Mouse (Mus musculus): ENCODE results near the gene Hoxb1. TPM values are rescaled to one million over a fixed set of nuclear protein-coding genes. Genes with fewer than 3 reads are reported as not detected.
A peak's percentile ranks its signal among the peaks of the same experiment; 100 is the strongest.

The Hoxb1 gene
- polyA plus RNA-seq, 1 experiment from 2014 or later: not detected

GRCm38 (mm10) chr11:96371726-96372125, 6.2 kb downstream of the Hoxb1 start:
- H3K9me3 ChIP-seq (replicated peaks): no peaks in the 10 kb centered on the region
- H3K4me3 ChIP-seq (replicated peaks): no peak overlapping the region
- WGBS: 16% methylated on average over 3 of the region's 3 CpGs
- no peak overlapping the region for H3K9ac ChIP-seq
- no peak overlapping the region for H3K27ac ChIP-seq (replicated peaks)
- no peak overlapping the region for H3K4me2 ChIP-seq (replicated peaks)
- ATAC-seq (ENCODE audit: insufficient number of reproducible peaks, low FRiP score, low TSS enrichment, low read depth): no peak
- peaks cover 96% of the 10 kb centered on the region for H3K27me3 ChIP-seq
- peaks cover 2% of the 10 kb centered on the region; the same call in 1 of the 2 replicates for H3K4me1 ChIP-seq
- no peaks in the 10 kb centered on the region for H3K36me3 ChIP-seq

DNA sequence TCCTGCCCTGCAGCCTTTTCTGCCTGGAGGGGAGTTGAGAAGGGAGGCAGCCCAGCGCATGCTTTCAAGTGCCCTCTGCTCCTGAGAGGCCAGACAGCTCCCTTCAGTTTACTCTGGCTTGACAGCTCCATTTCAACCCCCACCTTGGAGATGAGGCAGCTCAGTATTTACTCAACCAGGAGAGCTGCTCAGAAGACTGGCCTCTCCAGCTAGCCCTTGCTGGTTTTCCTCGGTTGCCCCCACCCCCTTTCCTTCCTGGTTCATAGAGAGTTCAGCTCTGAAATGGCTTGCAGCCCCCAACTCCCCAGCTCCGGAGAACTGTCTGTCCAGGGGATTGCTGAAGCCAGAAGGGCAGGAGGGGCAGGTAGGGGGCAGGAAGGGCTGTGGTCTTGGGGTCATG, 7.0 kb downstream of the Hoxb1 start:
- no peaks in the 10 kb centered on the region for H3K9me3 ChIP-seq (replicated peaks)
- H3K4me3 ChIP-seq (replicated peaks): no peak overlapping the region
- H3K4me1 ChIP-seq: no peaks in the 10 kb centered on the region
- no peaks in the 10 kb centered on the region for H3K36me3 ChIP-seq
- H3K27ac ChIP-seq (replicated peaks): no peak overlapping the region
- 9% methylated on average over 3 of the region's 3 CpGs for WGBS
- no peak overlapping the region for H3K9ac ChIP-seq
- no peak overlapping the region for H3K4me2 ChIP-seq (replicated peaks)
- no peak for ATAC-seq (ENCODE audit: insufficient number of reproducible peaks, low FRiP score, low TSS enrichment, low read depth)
- peaks cover 92% of the 10 kb centered on the region for H3K27me3 ChIP-seq

- 12% methylated on average over 7 of the region's 7 CpGs for WGBS
- no peak for ATAC-seq (ENCODE audit: insufficient number of reproducible peaks, low FRiP score, low TSS enrichment, low read depth)
- no peak overlapping the region for H3K9ac ChIP-seq
These were observed 9.3 kb downstream of the Hoxb1 start for GRCm38 (mm10) chr11:96374810-96375209.

GRCm38 (mm10) chr11:96383381-96383780, 17.8 kb downstream of the Hoxb1 start:
- WGBS: 36% methylated on average over 5 of the region's 5 CpGs
- Histone ChIP-seq H3K9ac (no peak overlapping the region), H3K27ac (replicated peaks) (no peak overlapping the region), H3K4me3 (replicated peaks) (no peak overlapping the region), H3K27me3 (peaks cover 20% of the 10 kb centered on the region), H3K4me1 (0 out of 2 replicates have a peak, but pooled peaks cover 3% of the 10 kb centered on the region), H3K4me2 (replicated peaks) (no peak overlapping the region), H3K36me3 (no peaks in the 10 kb centered on the region), H3K9me3 (replicated peaks) (no peaks in the 10 kb centered on the region)
- ATAC-seq (ENCODE audit: insufficient number of reproducible peaks, low FRiP score, low TSS enrichment, low read depth): no peak

More at GRCm38 (mm10) chr11:96374810-96375209, 9.3 kb downstream of the Hoxb1 start:
- Histone ChIP-seq H3K27me3 (peaks cover 78% of the 10 kb centered on the region), H3K36me3 (no peaks in the 10 kb centered on the region), H3K4me3 (replicated peaks) (no peak overlapping the region), H3K9me3 (replicated peaks) (no peaks in the 10 kb centered on the region), H3K4me1 (no peaks in the 10 kb centered on the region), H3K4me2 (replicated peaks) (no peak overlapping the region), H3K27ac (replicated peaks) (no peak overlapping the region)

GRCm38 (mm10) chr11:96387635-96388034, 22.1 kb downstream of the Hoxb1 start:
- H3K4me2 ChIP-seq (replicated peaks): no peak overlapping the region
- H3K9me3 ChIP-seq (replicated peaks): no peaks in the 10 kb centered on the region
- H3K36me3 ChIP-seq: no peaks in the 10 kb centered on the region
- H3K9ac ChIP-seq: no peak overlapping the region
- H3K4me3 ChIP-seq (replicated peaks): no peak overlapping the region
- WGBS: 70% methylated on average over 2 of the region's 2 CpGs
- H3K27me3 ChIP-seq: no peaks in the 10 kb centered on the region
- H3K27ac ChIP-seq (replicated peaks): no peak overlapping the region
- H3K4me1 ChIP-seq: 0 out of 2 replicates have a peak, but pooled peaks cover 6% of the 10 kb centered on the region
- no peak for ATAC-seq (ENCODE audit: insufficient number of reproducible peaks, low FRiP score, low TSS enrichment, low read depth)

- peaks cover 11% of the 10 kb centered on the region for H3K27me3 ChIP-seq
- ATAC-seq (ENCODE audit: insufficient number of reproducible peaks, low FRiP score, low TSS enrichment, low read depth): no peak
These were observed 31.4 kb downstream of the Hoxb1 start for GRCm38 (mm10) chr11:96396772-96397626.

DNA sequence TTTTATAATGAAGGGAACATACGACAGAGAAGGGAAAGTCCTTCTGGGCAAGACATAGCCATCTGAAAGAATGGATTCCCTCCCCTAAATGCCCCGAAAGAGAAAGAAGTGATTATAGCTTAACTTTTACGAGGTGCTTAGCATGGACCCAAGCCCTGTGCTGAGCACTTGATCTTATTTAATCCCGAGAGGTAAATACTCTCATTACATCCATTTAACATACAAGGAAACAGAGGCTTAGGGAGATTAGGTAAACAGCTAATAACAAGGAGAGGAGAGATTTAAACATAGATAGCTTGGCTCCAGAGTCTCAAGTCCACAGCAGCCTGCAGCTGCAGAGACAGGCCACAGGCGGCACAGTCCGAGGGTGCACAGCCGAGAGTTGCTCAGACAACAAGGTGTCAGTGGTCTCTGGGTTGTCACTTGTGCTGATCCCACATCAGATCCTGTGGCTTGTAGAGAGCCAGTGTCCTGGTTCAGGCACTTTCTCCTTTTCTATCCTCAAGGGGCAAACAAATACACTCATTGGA, 32.3 kb downstream of the Hoxb1 start:
- H3K9ac ChIP-seq: no peak overlapping the region
- 30% methylated on average over 7 of the region's 7 CpGs for WGBS
- no peak overlapping the region for H3K4me3 ChIP-seq (replicated peaks)
- H3K27ac ChIP-seq (replicated peaks): no peak overlapping the region
- H3K36me3 ChIP-seq: no peaks in the 10 kb centered on the region
- ATAC-seq (ENCODE audit: insufficient number of reproducible peaks, low FRiP score, low TSS enrichment, low read depth): no peak
- H3K4me2 ChIP-seq (replicated peaks): no peak overlapping the region
- no peaks in the 10 kb centered on the region for H3K9me3 ChIP-seq (replicated peaks)
- H3K4me1 ChIP-seq: peaks cover 5% of the 10 kb centered on the region; the same call in 1 of the 2 replicates
- H3K27me3 ChIP-seq: peaks cover 17% of the 10 kb centered on the region

More at GRCm38 (mm10) chr11:96396772-96397626, 31.4 kb downstream of the Hoxb1 start:
- Histone ChIP-seq H3K9me3 (replicated peaks) (no peaks in the 10 kb centered on the region), H3K4me2 (replicated peaks) (no peak overlapping the region), H3K27ac (replicated peaks) (no peak overlapping the region), H3K4me3 (replicated peaks) (no peak overlapping the region), H3K4me1 (peaks cover 5% of the 10 kb centered on the region; the same call in 1 of the 2 replicates), H3K9ac (no peak overlapping the region), H3K36me3 (no peaks in the 10 kb centered on the region)
- WGBS: 12% methylated on average over 15 of the region's 15 CpGs

- H3K27me3 ChIP-seq: peaks cover 17% of the 10 kb centered on the region
- 25% methylated on average over 8 of the region's 8 CpGs for WGBS
These were observed 34.4 kb downstream of the Hoxb1 start for GRCm38 (mm10) chr11:96399923-96400322.

DNA sequence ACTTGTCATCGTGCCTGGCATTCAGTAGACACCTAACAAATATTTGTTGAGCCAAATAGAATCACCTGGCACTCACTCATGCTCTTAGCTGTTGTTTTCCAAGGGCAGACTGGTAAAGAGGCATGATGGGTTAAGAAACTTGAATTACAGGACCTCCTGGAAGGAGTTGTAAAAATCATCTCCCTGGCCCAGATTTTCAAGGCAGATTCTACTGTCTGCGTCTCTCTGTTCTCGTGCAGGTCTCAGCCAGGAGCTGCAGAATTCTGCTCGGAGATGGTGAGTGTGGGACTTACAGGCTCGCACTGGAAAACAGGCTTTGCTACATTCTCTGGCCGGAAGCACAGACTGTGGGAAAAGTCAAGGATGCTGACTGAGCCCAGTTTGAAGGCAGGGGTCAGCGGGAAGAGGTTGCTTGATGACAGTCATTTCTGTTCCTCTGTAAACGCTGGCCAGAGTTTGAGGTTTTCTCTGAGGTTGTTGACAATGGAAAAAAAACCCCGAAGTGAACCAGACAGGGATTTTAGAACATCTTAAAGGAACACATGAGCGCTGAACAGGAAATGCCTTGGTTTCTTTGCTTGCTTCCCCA, 38.6 kb downstream of the Hoxb1 start:
- Histone ChIP-seq H3K9ac (no peak overlapping the region), H3K4me2 (replicated peaks) (no peak overlapping the region), H3K9me3 (replicated peaks) (no peaks in the 10 kb centered on the region), H3K4me1 (peaks cover 30% of the 10 kb centered on the region), H3K4me3 (replicated peaks) (no peak overlapping the region), H3K27me3 (peaks cover 30% of the 10 kb centered on the region), H3K36me3 (no peaks in the 10 kb centered on the region), H3K27ac (replicated peaks) (peak overlapping the region; percentile 51; the same call in 1 of the 2 replicates)
- WGBS: 19% methylated on average over 10 of the region's 10 CpGs
- ATAC-seq (ENCODE audit: insufficient number of reproducible peaks, low FRiP score, low TSS enrichment, low read depth): no peak

More at GRCm38 (mm10) chr11:96399923-96400322, 34.4 kb downstream of the Hoxb1 start:
- Histone ChIP-seq H3K27ac (replicated peaks) (no peak overlapping the region), H3K36me3 (no peaks in the 10 kb centered on the region), H3K9ac (no peak overlapping the region), H3K4me3 (replicated peaks) (no peak overlapping the region), H3K9me3 (replicated peaks) (no peaks in the 10 kb centered on the region), H3K4me1 (peaks cover 17% of the 10 kb centered on the region; the same call in 1 of the 2 replicates), H3K4me2 (replicated peaks) (no peak overlapping the region)
- no peak for ATAC-seq (ENCODE audit: insufficient number of reproducible peaks, low FRiP score, low TSS enrichment, low read depth)

DNA sequence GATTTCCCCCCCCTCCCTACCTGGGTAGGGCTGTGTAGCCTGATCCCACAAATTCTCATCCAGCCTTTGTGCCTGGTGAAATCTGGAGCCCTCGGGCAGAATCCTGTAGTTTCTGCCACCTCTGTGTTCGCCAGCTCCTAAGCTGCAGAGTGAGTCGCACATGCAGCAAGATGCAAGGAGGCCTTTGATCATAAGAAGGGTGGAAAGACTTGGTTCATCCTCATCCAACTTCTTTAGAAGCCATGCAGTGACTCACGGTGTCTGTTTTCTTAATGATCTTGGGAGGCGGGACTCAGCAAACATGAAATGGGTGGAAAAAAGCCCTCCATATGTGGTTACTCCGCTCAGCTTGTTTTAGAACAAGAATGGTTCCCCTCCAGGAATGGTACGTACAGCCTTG, 39.3 kb downstream of the Hoxb1 start:
- Histone ChIP-seq H3K9me3 (replicated peaks) (no peaks in the 10 kb centered on the region), H3K27ac (replicated peaks) (peak overlapping the region; percentile 51; the same call in 1 of the 2 replicates), H3K9ac (no peak overlapping the region), H3K36me3 (no peaks in the 10 kb centered on the region), H3K4me2 (replicated peaks) (no peak overlapping the region), H3K27me3 (peaks cover 33% of the 10 kb centered on the region), H3K4me3 (replicated peaks) (no peak overlapping the region), H3K4me1 (peaks cover 30% of the 10 kb centered on the region)
- ATAC-seq (ENCODE audit: insufficient number of reproducible peaks, low FRiP score, low TSS enrichment, low read depth): no peak
- 42% methylated on average over 7 of the region's 7 CpGs for WGBS

DNA sequence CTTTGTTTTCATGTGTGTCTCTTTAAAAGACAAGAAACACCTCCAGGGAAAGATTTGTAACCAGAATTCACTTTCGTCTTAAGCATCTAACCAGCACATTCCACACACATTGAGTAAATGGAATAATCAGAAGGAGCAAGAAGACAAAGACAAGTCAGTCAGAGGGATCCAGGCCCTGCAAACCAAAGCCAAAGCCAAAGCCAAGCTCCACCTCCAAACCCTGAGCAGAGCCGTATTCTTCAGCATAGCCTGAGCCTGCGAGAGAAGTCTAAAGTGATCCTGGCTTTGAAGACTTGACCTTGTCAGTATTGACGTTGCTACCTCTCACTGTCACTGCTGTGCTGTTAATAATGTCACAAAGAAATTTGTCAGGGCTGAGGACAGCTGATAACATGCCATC, 40.0 kb downstream of the Hoxb1 start:
- Histone ChIP-seq H3K4me1 (peaks cover 30% of the 10 kb centered on the region), H3K4me3 (replicated peaks) (no peak overlapping the region), H3K27ac (replicated peaks) (no peak overlapping the region), H3K9me3 (replicated peaks) (no peaks in the 10 kb centered on the region), H3K27me3 (peaks cover 33% of the 10 kb centered on the region), H3K4me2 (replicated peaks) (no peak overlapping the region), H3K36me3 (no peaks in the 10 kb centered on the region), H3K9ac (no peak overlapping the region)
- 59% methylated on average over 4 of the region's 4 CpGs for WGBS
- ATAC-seq (ENCODE audit: insufficient number of reproducible peaks, low FRiP score, low TSS enrichment, low read depth): no peak

Measured in embryonic facial prominence, embryonic 15.5 days (tissue).